Mouse (Mus musculus): ENCODE results near the gene Vkorc1l1. TPM values are rescaled to one million over a fixed set of nuclear protein-coding genes. Genes with fewer than 3 reads are reported as not detected.
"Not testable (repeated sequence)": the region's sequence is repeated elsewhere in the genome, so short reads cannot be mapped to it uniquely, and the experiment has no call there.

Vkorc1l1 gene
- polyA plus RNA-seq, 1 experiment from 2014 or later: 17.3 TPM

- ATAC-seq (ENCODE audit: low read depth); H3K36me3 ChIP-seq (ENCODE audit: control insufficient read depth, insufficient read depth); H3K9ac ChIP-seq (ENCODE audit: low read depth, low read length); H3K27me3 ChIP-seq (ENCODE audit: control insufficient read depth, insufficient read depth, low read depth, low read length); H3K27ac ChIP-seq (ENCODE audit: low read length); H3K4me3 ChIP-seq (ENCODE audit: low read depth, low read length); H3K4me2 ChIP-seq (ENCODE audit: low read depth, low read length); H3K9me3 ChIP-seq (replicated peaks; ENCODE audit: control insufficient read depth, low read length); H3K4me1 ChIP-seq (ENCODE audit: control insufficient read depth, low read depth, low read length): not testable (repeated sequence)
- WGBS (ENCODE audit: insufficient replicate concordance): 79% methylated on average over 11 of the region's 11 CpGs
These were observed 26.3 kb upstream of the Vkorc1l1 start for GRCm38 (mm10) chr5:129915491-129915890.

- Histone ChIP-seq H3K4me3 (ENCODE audit: low read depth, low read length) (no peak overlapping the region), H3K9me3 (replicated peaks; ENCODE audit: control insufficient read depth, low read length) (no peaks in the 10 kb centered on the region), H3K4me1 (ENCODE audit: control insufficient read depth, low read depth, low read length) (peaks cover 2% of the 10 kb centered on the region), H3K27ac (ENCODE audit: low read length) (no peak overlapping the region), H3K36me3 (ENCODE audit: control insufficient read depth, insufficient read depth) (no peaks in the 10 kb centered on the region), H3K27me3 (ENCODE audit: control insufficient read depth, insufficient read depth, low read depth, low read length) (no peaks in the 10 kb centered on the region), H3K9ac (ENCODE audit: low read depth, low read length) (no peak overlapping the region), H3K4me2 (ENCODE audit: low read depth, low read length) (no peak overlapping the region)
- 82% methylated on average over 24 of the region's 24 CpGs for WGBS (ENCODE audit: insufficient replicate concordance)
- ATAC-seq (ENCODE audit: low read depth): no peak
These were observed 23.6 kb upstream of the Vkorc1l1 start for GRCm38 (mm10) chr5:129918065-129918651.

- Histone ChIP-seq H3K9ac (ENCODE audit: low read depth, low read length) (no peak overlapping the region), H3K36me3 (ENCODE audit: control insufficient read depth, insufficient read depth) (no peaks in the 10 kb centered on the region), H3K4me1 (ENCODE audit: control insufficient read depth, low read depth, low read length) (peaks cover 2% of the 10 kb centered on the region), H3K27me3 (ENCODE audit: control insufficient read depth, insufficient read depth, low read depth, low read length) (no peaks in the 10 kb centered on the region), H3K27ac (ENCODE audit: low read length) (no peak overlapping the region), H3K9me3 (replicated peaks; ENCODE audit: control insufficient read depth, low read length) (no peaks in the 10 kb centered on the region), H3K4me2 (ENCODE audit: low read depth, low read length) (no peak overlapping the region), H3K4me3 (ENCODE audit: low read depth, low read length) (no peak overlapping the region)
- 77% methylated on average over 9 of the region's 9 CpGs for WGBS (ENCODE audit: insufficient replicate concordance)
- no peak for ATAC-seq (ENCODE audit: low read depth)
These were observed 23.0 kb upstream of the Vkorc1l1 start for GRCm38 (mm10) chr5:129918752-129919151.

GRCm38 (mm10) chr5:129919320-129919719, 22.4 kb upstream of the Vkorc1l1 start:
- Histone ChIP-seq H3K9me3 (replicated peaks; ENCODE audit: control insufficient read depth, low read length) (no peaks in the 10 kb centered on the region), H3K4me3 (ENCODE audit: low read depth, low read length) (no peak overlapping the region), H3K36me3 (ENCODE audit: control insufficient read depth, insufficient read depth) (no peaks in the 10 kb centered on the region), H3K27ac (ENCODE audit: low read length) (no peak overlapping the region), H3K4me2 (ENCODE audit: low read depth, low read length) (no peak overlapping the region), H3K27me3 (ENCODE audit: control insufficient read depth, insufficient read depth, low read depth, low read length) (no peaks in the 10 kb centered on the region), H3K9ac (ENCODE audit: low read depth, low read length) (no peak overlapping the region), H3K4me1 (ENCODE audit: control insufficient read depth, low read depth, low read length) (peaks cover 2% of the 10 kb centered on the region)
- ATAC-seq (ENCODE audit: low read depth): no peak
- 60% methylated on average over 8 of the region's 8 CpGs for WGBS (ENCODE audit: insufficient replicate concordance)

GRCm38 (mm10) chr5:129921972-129922371, 19.8 kb upstream of the Vkorc1l1 start:
- Histone ChIP-seq H3K4me1 (ENCODE audit: control insufficient read depth, low read depth, low read length) (peaks cover 2% of the 10 kb centered on the region), H3K9ac (ENCODE audit: low read depth, low read length) (no peak overlapping the region), H3K27ac (ENCODE audit: low read length) (no peak overlapping the region), H3K9me3 (replicated peaks; ENCODE audit: control insufficient read depth, low read length) (no peaks in the 10 kb centered on the region), H3K27me3 (ENCODE audit: control insufficient read depth, insufficient read depth, low read depth, low read length) (no peaks in the 10 kb centered on the region), H3K36me3 (ENCODE audit: control insufficient read depth, insufficient read depth) (no peaks in the 10 kb centered on the region), H3K4me3 (ENCODE audit: low read depth, low read length) (no peak overlapping the region), H3K4me2 (ENCODE audit: low read depth, low read length) (no peak overlapping the region)
- WGBS (ENCODE audit: insufficient replicate concordance): 86% methylated on average over 4 of the region's 4 CpGs
- ATAC-seq (ENCODE audit: low read depth): no peak

GRCm38 (mm10) chr5:129924820-129925452, 16.8 kb upstream of the Vkorc1l1 start:
- WGBS (ENCODE audit: insufficient replicate concordance): 60% methylated on average over 8 of the region's 8 CpGs
- ATAC-seq (ENCODE audit: low read depth): no peak
- no peak overlapping the region for H3K9ac ChIP-seq (ENCODE audit: low read depth, low read length)
- H3K9me3 ChIP-seq (replicated peaks; ENCODE audit: control insufficient read depth, low read length): no peaks in the 10 kb centered on the region
- no peak overlapping the region for H3K4me2 ChIP-seq (ENCODE audit: low read depth, low read length)
- H3K27ac ChIP-seq (ENCODE audit: low read length): no peak overlapping the region
- no peaks in the 10 kb centered on the region for H3K27me3 ChIP-seq (ENCODE audit: control insufficient read depth, insufficient read depth, low read depth, low read length)
- H3K4me1 ChIP-seq (ENCODE audit: control insufficient read depth, low read depth, low read length): 0 out of 2 replicates have a peak, but pooled peaks cover 2% of the 10 kb centered on the region
- H3K36me3 ChIP-seq (ENCODE audit: control insufficient read depth, insufficient read depth): no peaks in the 10 kb centered on the region
- H3K4me3 ChIP-seq (ENCODE audit: low read depth, low read length): no peak overlapping the region

- no peak for ATAC-seq (ENCODE audit: low read depth)
- Histone ChIP-seq H3K36me3 (ENCODE audit: control insufficient read depth, insufficient read depth) (no peaks in the 10 kb centered on the region), H3K4me2 (ENCODE audit: low read depth, low read length) (no peak overlapping the region), H3K4me1 (ENCODE audit: control insufficient read depth, low read depth, low read length) (peaks cover 5% of the 10 kb centered on the region; the same call in 1 of the 2 replicates), H3K4me3 (ENCODE audit: low read depth, low read length) (no peak overlapping the region), H3K9me3 (replicated peaks; ENCODE audit: control insufficient read depth, low read length) (no peaks in the 10 kb centered on the region), H3K9ac (ENCODE audit: low read depth, low read length) (no peak overlapping the region), H3K27ac (ENCODE audit: low read length) (no peak overlapping the region), H3K27me3 (ENCODE audit: control insufficient read depth, insufficient read depth, low read depth, low read length) (no peaks in the 10 kb centered on the region)
- WGBS (ENCODE audit: insufficient replicate concordance): 48% methylated on average over 5 of the region's 5 CpGs
These were observed 15.8 kb upstream of the Vkorc1l1 start for GRCm38 (mm10) chr5:129925933-129926332.

GRCm38 (mm10) chr5:129929924-129930855, 11.6 kb upstream of the Vkorc1l1 start:
- Histone ChIP-seq H3K27me3 (ENCODE audit: control insufficient read depth, insufficient read depth, low read depth, low read length) (no peaks in the 10 kb centered on the region), H3K9ac (ENCODE audit: low read depth, low read length) (no peak overlapping the region), H3K4me2 (ENCODE audit: low read depth, low read length) (no peak overlapping the region), H3K4me1 (ENCODE audit: control insufficient read depth, low read depth, low read length) (peaks cover 5% of the 10 kb centered on the region; the same call in 1 of the 2 replicates), H3K36me3 (ENCODE audit: control insufficient read depth, insufficient read depth) (no peaks in the 10 kb centered on the region), H3K4me3 (ENCODE audit: low read depth, low read length) (no peak overlapping the region), H3K27ac (ENCODE audit: low read length) (peak overlapping the region; percentile 40; the same call in 1 of the 2 replicates), H3K9me3 (replicated peaks; ENCODE audit: control insufficient read depth, low read length) (no peaks in the 10 kb centered on the region)
- peak; percentile 66 for ATAC-seq (ENCODE audit: low read depth)
- WGBS (ENCODE audit: insufficient replicate concordance): 44% methylated on average over 9 of the region's 9 CpGs
